Mouse (Mus musculus) kidney, adult 8-10 months (tissue): ENCODE measurements at regions not wholly inside any gene's neighbourhood (a gene's known extent, or its start where the extent isn't known, plus 50 kb on each side); places are given as distances from the start of the nearest gene placed in this dataset.
A peak's percentile ranks its signal among the peaks of the same experiment; 100 is the strongest.

Experiments used
- DNase-seq, 2 experiments: peaks; one replicate each; pipeline ENCODE4 v3.0.0; 2022

DNA sequence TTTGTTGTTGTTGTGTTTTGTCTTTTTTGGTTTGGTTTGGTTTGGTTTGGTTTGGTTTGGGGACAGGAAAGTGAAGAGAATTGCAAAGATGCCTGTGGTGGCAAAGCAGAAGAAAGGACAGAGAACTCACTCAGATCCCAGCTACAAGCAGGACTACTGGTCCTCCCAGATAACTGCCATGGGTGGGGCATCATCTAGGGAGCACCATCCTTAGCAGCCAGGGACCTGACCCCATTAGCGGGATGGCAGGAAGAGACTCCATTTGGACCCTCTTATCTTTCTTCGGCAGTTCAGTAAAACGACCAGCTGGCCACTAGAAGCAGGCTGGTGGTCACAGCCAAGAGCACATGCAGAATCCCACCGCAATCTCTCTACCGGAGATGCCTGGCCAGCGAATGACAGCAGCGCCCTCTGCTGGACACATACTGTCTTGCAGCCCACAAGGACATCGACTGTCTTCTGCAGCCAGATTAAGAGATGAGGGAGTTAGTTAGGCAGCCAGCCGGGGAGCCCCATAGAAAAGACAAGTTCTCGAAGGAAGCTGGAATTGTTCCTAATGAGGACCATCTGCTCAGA, 119.8 kb downstream of the Gm9195 start:
- peak; percentile 10 to 59 for DNase-seq

GRCm38 (mm10) chr14:72360829-72361520, 130.7 kb downstream of the Gm9195 start:
- no peak for DNase-seq

DNA sequence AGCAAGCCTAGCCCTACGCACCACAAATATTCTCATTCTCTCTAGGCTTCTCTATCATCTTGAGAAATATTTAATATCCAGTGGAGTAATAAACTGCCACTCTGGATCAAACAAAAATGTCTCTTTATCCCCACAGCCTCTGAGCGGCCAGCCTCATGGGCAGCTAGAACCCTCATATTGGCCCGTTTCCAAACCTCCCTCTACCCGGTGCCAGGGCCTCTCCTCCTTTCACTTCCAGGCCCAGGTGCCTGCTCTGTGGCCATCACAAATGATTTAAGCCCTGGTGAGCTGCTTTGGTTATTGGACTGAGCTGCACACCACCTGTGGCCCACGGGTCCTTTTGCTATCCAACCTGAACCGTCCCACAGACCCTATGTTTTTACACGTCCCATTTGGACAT, 131.5 kb downstream of the Gm9195 start:
- no peak for DNase-seq

GRCm38 (mm10) chr14:72357915-72358314, 133.7 kb downstream of the Gm9195 start:
- no peak for DNase-seq

DNA sequence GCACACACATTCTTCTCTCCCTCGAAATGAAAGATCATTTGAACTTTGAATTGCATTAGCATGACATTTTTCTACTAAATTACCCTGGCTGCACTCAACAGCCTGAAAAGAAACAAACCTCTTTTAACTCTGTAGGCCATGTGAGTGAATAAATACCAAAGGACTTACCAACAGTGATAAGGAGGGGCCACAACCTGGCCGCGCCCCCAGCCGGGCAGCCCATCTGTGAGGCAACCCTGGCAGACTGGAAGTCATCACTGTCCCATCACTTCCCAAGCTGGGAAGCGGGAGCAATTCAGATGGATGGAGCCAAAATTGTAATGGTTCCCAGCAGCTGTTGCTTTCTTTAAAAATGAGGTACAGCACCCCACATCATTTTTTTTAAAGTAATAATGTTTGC, 149.5 kb downstream of the Gm9195 start:
- no peak for DNase-seq

GRCm38 (mm10) chr14:72341590-72342154, 150.0 kb downstream of the Gm9195 start:
- DNase-seq, result peak in 1 of 2 experiments; percentile 1

GRCm38 (mm10) chr14:72338046-72338445, 153.6 kb downstream of the Gm9195 start:
- DNase-seq, result no peak

GRCm38 (mm10) chr14:72303856-72304255, 187.8 kb downstream of the Gm9195 start:
- no peak for DNase-seq

DNA sequence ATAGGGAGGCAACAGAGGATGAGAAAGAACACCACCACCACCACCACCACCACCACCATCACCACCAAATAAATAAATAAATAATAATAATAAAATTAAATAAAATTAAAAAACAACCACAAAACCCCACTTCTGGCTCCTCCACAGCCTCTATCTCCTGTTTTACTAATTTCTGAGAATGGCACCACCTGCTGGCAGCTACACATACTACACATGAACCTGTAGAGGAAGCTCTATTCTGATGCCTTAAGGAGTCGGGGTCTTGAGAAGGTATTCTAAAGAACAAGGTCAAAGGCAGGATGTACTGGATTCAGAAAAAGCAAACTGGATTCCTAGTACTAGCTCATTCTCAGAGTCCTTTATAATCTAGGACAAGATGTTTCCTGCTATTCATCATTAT, 191.6 kb downstream of the Gm9195 start:
- peak; percentile 8 to 39 for DNase-seq

GRCm38 (mm10) chr14:72294631-72295030, 197.0 kb downstream of the Gm9195 start:
- no peak for DNase-seq

- no peak for DNase-seq
These were observed 197.8 kb downstream of the Gm9195 start for GRCm38 (mm10) chr14:72293677-72294387.

- DNase-seq, result no peak
These were observed 198.9 kb downstream of the Gm9195 start for GRCm38 (mm10) chr14:72292656-72293299.

GRCm38 (mm10) chr14:72277309-72277708, 214.3 kb downstream of the Gm9195 start:
- no peak for DNase-seq

DNA sequence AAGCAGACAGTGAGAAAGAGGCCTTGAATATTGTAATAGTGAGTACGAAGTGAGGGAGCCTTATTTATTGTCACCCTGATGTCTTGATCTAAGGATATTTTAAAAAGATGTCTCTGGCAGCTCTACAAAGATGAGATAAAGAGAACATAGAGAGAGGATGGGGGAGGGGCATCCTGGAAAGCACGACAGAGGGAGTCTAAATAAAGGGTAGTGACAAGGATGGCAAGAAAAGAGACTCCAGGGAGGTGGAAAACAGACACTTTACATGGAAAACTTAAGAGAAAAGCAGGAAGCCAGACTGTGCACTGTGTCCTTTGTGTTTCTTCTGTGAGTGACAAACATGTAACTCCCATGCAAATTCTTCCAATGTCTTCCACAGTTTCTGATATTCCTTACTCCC, 232.4 kb downstream of the Gm9195 start:
- no peak for DNase-seq

- DNase-seq, result no peak
These were observed 249.8 kb downstream of the Gm9195 start for GRCm38 (mm10) chr14:72241872-72242271.

GRCm38 (mm10) chr14:72240272-72240671, 251.4 kb downstream of the Gm9195 start:
- no peak for DNase-seq

- no peak for DNase-seq
These were observed 253.3 kb downstream of the Gm9195 start for GRCm38 (mm10) chr14:72238344-72238743.

GRCm38 (mm10) chr14:72234234-72235075, 257.2 kb downstream of the Gm9195 start:
- DNase-seq, result no peak

DNA sequence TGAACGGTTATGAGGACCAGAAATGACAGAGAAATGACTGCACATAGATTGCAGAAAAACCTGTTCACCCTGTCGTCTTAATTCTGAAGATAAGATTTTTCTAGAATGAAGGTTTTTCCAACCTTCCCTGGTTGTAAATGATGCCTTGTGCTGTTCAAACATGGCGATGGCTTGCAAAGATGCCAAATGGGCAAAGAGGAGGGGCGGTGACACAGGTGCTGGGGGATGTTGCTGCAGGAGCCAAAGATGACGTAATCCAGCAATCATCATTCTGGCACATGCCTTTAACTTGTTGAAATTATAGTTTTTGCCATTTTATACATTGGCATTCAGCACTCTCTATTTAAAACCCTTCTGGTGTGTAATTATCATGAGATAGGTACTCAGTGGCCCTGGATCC, 263.8 kb downstream of the Gm9195 start:
- DNase-seq, result no peak

DNA sequence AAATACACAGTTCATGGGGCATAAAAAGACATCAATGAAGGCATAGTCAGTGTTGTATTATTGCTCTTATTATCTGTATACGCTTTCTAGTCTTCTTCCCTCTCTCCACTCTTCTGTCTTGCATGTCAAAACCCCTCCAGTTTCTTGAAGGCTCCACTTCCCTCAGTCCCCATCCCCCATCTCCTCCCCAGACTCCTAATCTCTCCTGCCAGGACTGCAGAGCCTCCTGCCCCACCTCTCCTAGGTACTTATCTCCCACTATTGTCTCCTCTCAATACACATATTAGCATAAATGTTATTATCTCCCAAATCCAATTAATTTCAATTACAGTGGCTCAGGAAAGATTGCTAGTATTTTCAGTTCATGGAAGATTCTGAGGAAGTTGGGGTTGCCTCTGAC, 264.2 kb downstream of the Gm9195 start:
- DNase-seq, result no peak

DNA sequence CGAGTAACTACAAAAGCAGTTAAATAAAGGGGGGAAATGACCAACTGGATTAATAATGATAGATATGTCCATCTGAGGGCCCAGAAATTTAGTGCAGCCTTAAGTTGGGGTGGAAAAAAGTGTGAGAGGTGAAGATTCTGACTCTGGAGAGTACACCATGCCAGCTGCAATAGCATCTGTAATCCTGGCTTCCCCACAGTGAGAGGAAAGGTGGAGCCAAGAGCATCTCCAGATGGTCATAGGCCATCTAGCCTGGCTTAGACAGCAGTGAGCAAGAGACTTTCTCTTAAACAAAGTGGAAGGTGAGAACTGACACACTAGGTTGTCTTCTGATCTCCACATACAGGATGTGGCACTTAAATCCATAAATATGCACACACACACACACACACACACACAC, 264.7 kb downstream of the Gm9195 start:
- DNase-seq, result no peak

DNA sequence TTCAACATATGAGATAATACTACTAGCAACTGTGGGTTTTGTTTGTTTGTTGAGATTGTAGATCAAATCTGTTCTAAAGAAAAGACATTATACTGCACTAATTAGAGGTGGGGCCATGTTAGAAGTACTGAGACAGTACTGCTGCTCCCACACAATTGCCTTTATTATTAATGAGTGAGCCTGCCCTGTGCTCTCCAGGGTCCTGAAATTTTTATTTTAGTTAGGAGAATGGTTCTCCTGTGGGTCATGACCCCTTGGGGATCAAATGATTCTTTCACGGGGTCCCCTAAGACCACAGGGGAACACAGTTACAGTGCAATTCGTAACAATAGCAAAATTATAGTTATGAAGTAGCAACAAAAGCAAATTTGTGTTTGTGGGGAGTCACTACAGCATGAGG, 268.8 kb downstream of the Gm9195 start:
- no peak for DNase-seq
